Mouse (Mus musculus) CD8-positive naive resting alpha-beta T cell, adult 2 months (primary cell): Measurements from ENCODE around the gene Mycn.

Experiments used
- DNase-seq, 2 experiments: peaks; one replicate each; pipeline ENCODE4 v3.0.0; 2022; ENCODE audit warnings: low read depth in 2 of 2, low spot score in 2 of 2

Mycn gene

GRCm38 (mm10) chr12:12926975-12927527 lies 14.7 kb downstream of the Mycn start:
- DNase-seq: no peak

GRCm38 (mm10) chr12:12924446-12924845 lies 17.3 kb downstream of the Mycn start:
- DNase-seq: no peak

DNA sequence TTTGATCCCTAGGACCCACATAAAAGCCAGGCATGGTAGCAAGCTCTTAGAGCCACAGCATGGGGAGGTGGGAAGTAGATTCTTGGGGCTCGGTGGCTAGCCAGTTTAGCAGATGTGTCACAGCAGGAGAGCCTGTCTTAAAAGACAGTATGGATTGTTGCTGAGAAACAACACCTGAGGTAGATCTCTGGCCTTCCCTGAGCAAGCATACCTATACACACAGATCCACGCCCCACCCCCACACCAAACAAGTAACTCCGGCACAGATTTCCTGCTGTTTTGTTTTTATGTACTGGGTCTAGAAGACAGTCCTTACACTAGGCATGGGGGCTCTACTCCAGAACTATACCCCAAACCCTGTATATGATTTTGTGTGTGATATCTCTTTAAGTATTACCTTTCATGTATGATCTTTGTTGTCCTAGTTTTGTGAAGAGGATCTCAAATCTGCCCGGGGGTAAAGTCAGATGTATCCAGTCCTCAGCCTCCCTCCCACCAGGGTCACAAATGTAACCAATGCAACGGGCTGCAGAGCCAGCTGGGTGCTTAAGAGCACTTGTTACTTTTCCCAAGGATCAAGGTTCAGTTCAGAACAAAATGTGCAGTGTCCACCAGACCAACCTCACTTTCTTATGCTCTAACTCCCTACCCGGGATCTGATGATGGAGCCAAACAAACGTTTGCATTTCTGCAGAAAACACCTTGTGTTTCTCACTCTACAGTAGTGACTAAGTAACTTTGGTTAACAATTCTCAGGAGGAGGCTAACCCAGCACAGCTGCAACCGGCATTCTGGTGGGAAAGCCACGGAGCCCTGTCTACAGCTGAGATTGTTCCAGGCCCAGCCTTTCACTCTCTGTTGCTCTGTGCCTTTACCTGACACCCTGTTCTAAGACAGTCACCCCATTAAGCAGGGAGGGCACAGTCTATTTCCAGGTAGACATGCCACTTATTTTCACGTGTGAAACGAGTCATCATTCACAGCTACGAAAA lies 21.3 kb downstream of the Mycn start:
- DNase-seq: no peak

DNA sequence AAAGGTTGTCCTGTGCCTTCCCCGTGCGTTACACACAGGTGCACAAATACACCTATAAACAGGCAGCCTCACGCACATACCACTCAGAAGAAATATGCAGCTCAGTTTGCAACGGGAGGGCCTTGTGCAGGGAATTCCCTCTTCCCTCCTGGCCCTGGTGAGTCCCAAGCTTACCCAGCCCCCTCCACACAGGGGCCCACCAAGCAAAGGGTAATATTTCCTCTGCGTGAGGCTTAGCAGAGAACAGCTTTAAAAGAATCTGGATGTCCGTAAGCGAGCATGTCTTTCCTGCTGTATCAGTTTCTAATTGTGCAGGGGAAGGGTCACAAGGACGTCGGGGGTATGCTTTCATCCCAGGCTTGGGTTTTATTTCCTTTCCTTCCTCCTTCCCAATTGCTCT lies 25.4 kb downstream of the Mycn start:
- no peak for DNase-seq

- no peak for DNase-seq
These were observed 31.2 kb downstream of the Mycn start for GRCm38 (mm10) chr12:12910356-12910979.

- no peak for DNase-seq
These were observed 32.0 kb downstream of the Mycn start for GRCm38 (mm10) chr12:12909631-12910277.

GRCm38 (mm10) chr12:12906771-12907170 lies 34.9 kb downstream of the Mycn start:
- no peak for DNase-seq

- DNase-seq: no peak
These were observed 35.4 kb downstream of the Mycn start for GRCm38 (mm10) chr12:12906321-12906720.

DNA sequence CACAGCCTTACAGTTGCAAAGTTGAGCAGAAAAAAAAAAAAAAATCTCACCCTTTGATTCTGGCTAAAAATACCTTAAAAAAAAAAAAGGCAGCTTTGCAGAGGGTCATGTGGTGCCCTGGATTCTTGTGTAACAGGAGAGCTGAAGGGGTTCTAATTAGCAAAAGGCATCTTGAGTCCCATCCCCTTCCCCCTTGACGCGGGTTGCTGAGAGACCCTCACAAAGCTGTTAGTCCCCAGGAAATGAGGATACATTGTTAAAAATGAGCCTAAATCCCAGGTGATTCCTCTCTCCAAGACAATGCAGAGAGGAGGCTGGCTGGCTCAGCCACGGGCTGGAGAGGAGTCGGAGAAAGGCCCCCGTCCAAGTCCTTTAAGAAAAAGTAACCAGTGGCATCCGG lies 36.6 kb downstream of the Mycn start:
- DNase-seq: no peak

DNA sequence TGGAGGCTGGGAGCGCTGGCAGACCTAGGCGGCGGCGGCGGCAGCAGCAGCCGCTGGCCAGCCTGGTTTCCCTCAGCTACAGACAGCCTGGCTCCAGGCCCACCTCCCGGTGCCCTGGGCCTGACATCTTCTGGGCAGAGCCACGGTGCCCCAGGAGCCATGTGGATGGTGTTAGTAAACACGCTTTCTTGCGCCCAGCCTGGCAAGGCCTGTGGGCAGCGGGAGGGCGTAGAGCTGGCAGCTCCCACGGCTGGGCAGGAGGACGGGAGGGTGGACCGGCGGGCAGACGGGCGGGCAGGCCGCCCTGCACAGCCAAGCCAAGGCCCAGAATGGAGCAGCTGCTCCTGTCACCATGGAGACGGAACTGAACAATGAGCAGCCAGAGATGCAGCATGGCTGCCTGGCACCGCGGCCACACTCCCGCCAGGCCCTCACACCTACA lies 37.2 kb downstream of the Mycn start:
- no peak for DNase-seq

DNA sequence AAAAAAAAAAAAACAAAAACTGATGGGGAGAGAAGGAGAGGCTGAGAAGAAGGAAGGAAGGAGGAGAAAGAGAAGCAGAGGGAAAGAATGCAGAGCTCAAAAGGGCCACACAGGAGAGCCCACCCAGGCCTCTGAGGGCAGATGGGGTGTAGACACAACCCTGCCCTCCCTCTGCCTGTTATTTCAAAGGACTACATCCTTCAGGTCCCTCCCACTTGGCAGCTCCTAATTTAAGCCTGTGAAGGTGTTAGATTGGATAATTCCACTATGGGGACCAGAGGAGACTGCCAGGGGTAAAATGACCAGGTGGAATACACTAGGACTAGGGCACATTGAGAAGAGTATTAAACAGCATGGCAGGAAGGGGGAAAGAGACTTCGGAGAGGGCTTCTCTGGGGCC lies 37.6 kb downstream of the Mycn start:
- no peak for DNase-seq

DNA sequence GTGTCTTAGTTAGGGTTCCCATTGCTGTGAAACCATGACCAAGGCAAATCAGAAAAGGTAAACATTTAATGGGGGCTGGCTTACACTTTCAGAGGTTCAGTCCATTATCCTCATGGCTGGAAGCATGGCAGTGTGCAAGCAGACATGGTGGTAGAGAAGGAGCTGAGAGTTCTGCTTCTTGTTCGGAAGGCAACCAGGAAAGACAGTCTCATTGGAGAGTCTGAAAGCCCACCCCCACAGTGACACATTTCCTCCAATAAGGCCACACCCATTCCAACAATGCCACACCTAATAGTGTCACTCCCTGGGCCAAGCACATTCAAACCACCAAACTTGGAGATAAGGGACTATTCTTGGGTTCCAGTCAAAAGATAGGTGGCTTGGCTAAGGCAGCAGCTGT lies 39.3 kb downstream of the Mycn start:
- no peak for DNase-seq

DNA sequence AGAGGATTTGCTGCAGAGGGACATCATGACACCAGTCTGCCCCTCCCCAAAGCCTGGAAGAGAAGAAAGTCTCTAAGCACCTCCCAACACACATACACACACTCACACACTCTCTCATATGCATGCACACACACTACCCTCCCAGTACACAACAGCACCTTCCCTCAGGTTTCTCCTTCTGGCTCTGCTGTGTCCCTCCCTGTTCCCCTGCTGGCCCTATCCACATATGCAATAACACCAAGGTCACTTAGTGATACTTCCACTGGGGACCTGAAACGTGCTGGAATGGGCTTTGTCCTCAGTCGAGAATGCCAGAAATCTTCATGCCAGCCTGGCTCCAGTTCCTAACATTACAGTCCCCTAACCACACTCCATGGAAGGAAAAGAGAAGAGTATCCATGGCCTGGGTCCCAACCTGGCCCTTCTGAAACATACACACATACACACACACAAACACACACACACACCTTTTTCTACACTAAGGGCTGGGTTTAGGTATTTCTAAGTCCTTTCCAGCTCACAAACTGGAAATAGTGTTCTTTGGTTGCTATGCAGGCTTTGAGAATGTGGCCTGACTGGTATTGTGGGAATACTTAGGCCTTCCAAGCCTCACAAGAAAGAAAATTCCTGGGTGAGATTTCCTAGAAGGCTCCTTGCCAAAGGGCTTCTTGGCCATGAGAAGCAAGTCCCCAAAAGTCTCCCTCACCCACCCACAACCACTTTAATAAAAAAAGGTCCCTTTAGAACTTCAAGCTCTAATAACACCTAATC lies 43.2 kb downstream of the Mycn start:
- DNase-seq: no peak

- no peak for DNase-seq
These were observed 47.7 kb downstream of the Mycn start for GRCm38 (mm10) chr12:12893986-12894385.

DNA sequence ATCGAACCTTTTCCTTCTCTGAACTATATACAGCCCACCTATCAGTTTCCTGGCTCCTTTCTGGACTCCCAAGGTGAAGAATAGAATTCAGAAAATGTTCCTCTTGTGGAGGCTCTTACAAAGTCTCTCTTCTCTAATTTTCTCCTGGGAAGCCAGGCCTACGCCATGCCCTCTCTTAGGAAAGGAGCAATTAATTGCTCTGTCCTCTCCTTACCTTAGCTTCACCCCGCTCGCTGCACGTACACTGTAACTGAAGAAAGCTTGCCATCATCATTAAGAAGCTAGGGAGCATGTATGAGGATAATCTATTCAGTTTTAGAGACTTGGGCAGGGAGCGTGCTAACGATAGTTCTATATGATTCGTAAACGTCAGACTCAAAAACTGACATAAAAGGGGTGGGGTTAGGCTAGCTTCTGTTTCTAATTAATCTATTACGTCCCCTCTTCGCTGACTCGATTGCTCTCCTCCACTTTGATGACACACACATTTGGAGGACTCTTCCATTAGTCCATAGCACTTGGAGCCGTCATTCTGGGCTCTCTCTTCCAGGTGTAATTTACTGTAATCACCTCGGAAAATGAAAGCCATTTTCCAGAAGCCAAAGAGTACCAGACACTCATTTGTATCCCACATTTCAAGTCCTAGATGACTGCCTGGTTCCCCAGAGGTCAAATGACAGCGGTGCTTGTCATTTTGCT lies 55.4 kb downstream of the Mycn start:
- DNase-seq: no peak
